Mouse (Mus musculus): Measurements from ENCODE around the gene Cxcl2. TPM values are rescaled to one million over a fixed set of nuclear protein-coding genes. Genes with fewer than 3 reads are reported as not detected.

Cxcl2 gene
- polyA plus RNA-seq, 1 experiment: 7.4 TPM

DNA sequence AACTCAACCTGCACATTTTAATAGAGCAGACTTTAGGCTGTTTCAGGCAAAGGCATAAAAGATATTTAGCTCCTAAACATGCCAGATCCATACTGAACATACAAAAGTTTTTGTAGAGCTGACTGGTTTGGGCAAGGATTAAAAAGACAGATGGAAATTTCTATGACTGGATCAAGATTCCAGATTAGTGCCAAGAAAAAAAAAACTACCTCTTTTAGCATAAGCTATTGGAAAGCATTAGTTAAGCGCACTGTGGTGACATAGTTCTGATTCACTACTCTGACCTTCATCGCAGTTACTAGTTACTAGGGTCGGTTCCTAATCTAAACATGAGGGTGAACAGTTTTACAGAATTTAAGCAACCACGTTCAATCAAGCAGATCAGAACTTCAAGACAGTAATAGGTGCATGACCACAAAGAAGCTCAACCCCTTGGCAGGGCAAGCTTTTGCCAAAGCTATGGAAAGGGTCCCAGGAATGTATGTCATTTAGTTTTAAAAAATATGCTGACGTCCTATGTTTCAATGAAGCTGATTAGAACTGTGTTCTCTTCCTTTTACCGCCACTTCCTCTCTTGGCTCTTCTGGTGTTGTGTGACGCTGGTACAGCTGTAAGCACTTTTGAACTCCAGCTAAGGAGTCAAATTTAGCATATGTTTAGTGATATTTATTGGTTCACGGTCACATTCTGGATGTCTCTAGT lies 27.0 kb upstream of the Cxcl2 start:
- no peak overlapping the region for H3K4me3 ChIP-seq (ENCODE audit: insufficient read depth, low read length)
- peak overlapping the region; percentile 66 for H3K27ac ChIP-seq (ENCODE audit: insufficient read depth, low read depth, low read length)

DNA sequence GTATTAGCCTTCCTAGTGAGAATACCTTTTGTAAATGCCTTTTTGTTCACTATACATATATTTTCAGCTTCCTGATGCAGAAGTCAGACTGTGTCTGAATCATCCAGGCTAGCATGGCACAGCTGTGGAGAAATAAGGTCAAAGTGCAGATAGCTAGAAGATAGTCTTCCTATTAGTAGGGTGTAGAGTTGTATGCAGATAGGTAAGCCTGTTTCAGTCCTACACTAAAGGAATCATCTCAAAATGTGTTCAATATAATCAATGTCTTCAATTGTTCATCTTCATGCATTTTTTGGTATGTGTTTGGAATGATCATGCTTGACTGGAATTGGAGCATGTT lies 26.5 kb upstream of the Cxcl2 start:
- Histone ChIP-seq H3K4me1 (ENCODE audit: control insufficient read depth, insufficient read depth, low read length) (peaks cover 31% of the 10 kb centered on the region), H3K27ac (ENCODE audit: insufficient read depth, low read depth, low read length) (peak overlapping the region; percentile 66), H3K4me3 (ENCODE audit: insufficient read depth, low read length) (no peak overlapping the region)
- no peak for TF ChIP-seq POLR2A (IDR thresholded peaks at IDR 0.05; ENCODE audit: borderline replicate concordance, low read depth, low read length)
- no peak for TF ChIP-seq CTCF (IDR thresholded peaks at IDR 0.05; ENCODE audit: low read depth, low read length)

More for the DNA sequence above, 27.0 kb upstream of the Cxcl2 start:
- peaks cover 30% of the 10 kb centered on the region for H3K4me1 ChIP-seq (ENCODE audit: control insufficient read depth, insufficient read depth, low read length)
- TF ChIP-seq POLR2A (IDR thresholded peaks at IDR 0.05; ENCODE audit: borderline replicate concordance, low read depth, low read length) (no peak), CTCF (IDR thresholded peaks at IDR 0.05; ENCODE audit: low read depth, low read length) (no peak)

DNA sequence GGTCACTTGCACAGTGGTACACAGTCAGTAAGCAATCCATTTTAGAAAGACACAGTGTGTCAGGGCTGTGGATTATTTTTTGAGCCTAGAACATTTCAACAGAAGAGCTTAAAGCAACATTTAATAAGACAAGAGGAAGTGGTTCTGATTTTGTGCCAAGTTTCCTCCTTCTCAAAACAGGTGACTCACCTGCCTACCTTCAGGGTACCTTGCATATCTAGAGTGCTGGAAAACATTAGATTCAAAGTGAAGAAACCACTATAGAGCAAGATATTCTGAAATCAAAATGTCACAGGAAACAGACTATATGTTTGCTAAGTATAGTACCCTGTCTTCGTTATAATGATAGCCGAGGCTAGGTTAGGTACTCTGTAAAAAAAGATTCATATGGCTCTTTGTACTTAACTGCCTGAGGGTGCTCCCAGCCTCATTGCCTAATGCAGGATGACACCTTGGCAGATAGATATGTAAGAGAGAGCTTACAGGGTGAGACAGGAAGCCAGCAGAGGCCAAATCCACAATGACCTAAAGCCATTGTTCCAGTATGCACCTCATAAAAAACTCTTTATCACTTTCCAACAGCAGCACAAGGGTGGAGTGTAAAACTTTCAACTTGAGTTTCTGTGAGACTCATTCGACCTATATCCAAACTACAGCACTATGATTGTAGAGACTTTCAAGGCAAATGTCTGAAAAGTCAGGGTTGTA lies 24.2 kb upstream of the Cxcl2 start:
- H3K4me3 ChIP-seq (ENCODE audit: insufficient read depth, low read length): no peak overlapping the region
- peaks cover 31% of the 10 kb centered on the region for H3K4me1 ChIP-seq (ENCODE audit: control insufficient read depth, insufficient read depth, low read length)
- no peak for TF ChIP-seq CTCF (IDR thresholded peaks at IDR 0.05; ENCODE audit: low read depth, low read length)
- TF ChIP-seq POLR2A (IDR thresholded peaks at IDR 0.05; ENCODE audit: borderline replicate concordance, low read depth, low read length): no peak
- no peak overlapping the region for H3K27ac ChIP-seq (ENCODE audit: insufficient read depth, low read depth, low read length)

DNA sequence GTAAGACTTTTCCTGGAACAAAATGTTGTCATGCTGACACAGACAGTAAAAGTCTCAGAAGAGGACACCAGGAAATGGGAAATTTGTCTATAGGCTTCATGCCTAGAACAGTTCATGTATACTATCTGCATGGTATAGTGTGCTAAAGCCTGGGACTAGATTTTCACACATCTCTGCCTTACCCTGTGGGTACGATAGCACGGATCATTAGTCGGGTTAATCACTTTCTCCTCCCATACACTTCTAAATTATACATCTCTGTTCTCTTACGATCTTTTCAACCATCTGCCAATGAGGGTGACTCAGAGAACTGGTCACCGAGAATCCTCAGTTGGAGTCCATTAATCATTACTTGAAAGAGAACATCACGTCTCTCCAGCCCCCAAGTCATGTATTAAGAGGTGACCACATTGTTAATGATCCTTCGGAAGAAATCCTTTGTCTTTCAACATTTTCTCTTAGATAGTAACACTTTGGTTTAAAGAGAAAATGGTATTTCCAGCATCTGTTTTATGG lies 23.3 kb upstream of the Cxcl2 start:
- TF ChIP-seq POLR2A (IDR thresholded peaks at IDR 0.05; ENCODE audit: borderline replicate concordance, low read depth, low read length) (no peak), CTCF (IDR thresholded peaks at IDR 0.05; ENCODE audit: low read depth, low read length) (no peak)
- Histone ChIP-seq H3K4me3 (ENCODE audit: insufficient read depth, low read length) (no peak overlapping the region), H3K27ac (ENCODE audit: insufficient read depth, low read depth, low read length) (no peak overlapping the region), H3K4me1 (ENCODE audit: control insufficient read depth, insufficient read depth, low read length) (peaks cover 28% of the 10 kb centered on the region)

DNA sequence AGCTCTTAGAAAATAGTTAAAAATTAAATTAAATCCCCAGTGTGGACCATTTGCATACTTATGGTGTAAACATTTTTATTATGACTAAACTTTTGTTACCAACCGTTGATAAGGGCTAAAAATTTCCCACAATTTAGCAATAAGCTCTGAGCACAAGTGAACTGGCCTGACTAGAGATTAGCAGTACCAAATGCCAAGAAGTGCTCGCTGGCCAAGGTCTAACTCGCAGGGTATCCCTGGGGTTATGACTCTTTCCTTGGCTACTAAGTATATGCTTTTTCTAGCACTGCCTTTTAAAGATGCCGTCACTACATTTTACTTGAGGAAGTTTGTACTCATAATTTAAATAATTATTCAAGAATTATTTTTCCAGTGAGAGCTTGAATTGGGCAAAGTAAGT lies 22.6 kb upstream of the Cxcl2 start:
- H3K4me1 ChIP-seq (ENCODE audit: control insufficient read depth, insufficient read depth, low read length): peaks cover 24% of the 10 kb centered on the region
- peak overlapping the region; percentile 32; the same call in 1 of the 2 replicates for H3K27ac ChIP-seq (ENCODE audit: insufficient read depth, low read depth, low read length)
- TF ChIP-seq CTCF (IDR thresholded peaks at IDR 0.05; ENCODE audit: low read depth, low read length): no peak
- no peak for TF ChIP-seq POLR2A (IDR thresholded peaks at IDR 0.05; ENCODE audit: borderline replicate concordance, low read depth, low read length)
- H3K4me3 ChIP-seq (ENCODE audit: insufficient read depth, low read length): no peak overlapping the region

DNA sequence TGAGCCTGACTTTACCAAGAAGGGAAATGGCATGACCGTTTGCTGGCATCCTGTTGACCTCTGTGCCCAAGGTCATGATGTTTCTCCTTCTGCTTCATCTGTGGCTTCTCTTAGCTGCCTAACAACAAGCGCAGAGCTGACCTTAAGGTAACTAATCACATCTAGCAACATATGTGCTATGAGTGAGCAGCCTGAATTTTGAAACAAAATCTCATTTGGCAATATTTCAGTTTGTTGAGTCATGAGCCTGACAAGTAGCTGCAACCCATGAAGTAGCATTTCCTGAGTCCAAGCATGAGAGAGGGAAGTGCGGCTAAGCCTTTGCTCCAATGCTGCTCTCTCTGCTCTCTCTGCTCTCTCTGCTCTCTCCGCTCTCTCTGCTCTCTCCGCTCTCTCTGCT lies 22.0 kb upstream of the Cxcl2 start:
- Histone ChIP-seq H3K27ac (ENCODE audit: insufficient read depth, low read depth, low read length) (peak overlapping the region; percentile 62), H3K4me3 (ENCODE audit: insufficient read depth, low read length) (no peak overlapping the region), H3K4me1 (ENCODE audit: control insufficient read depth, insufficient read depth, low read length) (peaks cover 19% of the 10 kb centered on the region)
- no peak for TF ChIP-seq CTCF (IDR thresholded peaks at IDR 0.05; ENCODE audit: low read depth, low read length)

DNA sequence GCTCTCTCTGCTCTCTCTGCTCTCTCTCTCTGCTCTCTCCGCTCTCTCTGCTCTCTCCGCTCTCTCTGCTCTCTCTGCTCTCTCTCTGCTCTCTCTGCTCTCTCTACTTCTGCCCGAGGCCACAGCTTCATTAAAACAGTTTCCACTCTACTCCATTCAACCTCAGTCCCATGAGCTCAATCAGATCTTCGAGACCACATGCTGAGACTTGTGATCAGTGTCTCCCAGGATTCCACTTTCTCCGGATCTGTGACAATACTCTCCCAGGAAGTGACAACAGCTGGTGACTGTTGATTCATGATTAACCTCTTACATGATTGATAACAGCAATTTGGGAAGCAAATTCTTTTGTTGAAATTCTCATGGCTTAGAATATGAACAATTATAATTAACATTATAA lies 21.5 kb upstream of the Cxcl2 start:
- no peak overlapping the region for H3K4me3 ChIP-seq (ENCODE audit: insufficient read depth, low read length)
- peaks cover 16% of the 10 kb centered on the region for H3K4me1 ChIP-seq (ENCODE audit: control insufficient read depth, insufficient read depth, low read length)
- TF ChIP-seq CTCF (IDR thresholded peaks at IDR 0.05; ENCODE audit: low read depth, low read length): no peak
- peak overlapping the region; percentile 62 for H3K27ac ChIP-seq (ENCODE audit: insufficient read depth, low read depth, low read length)

DNA sequence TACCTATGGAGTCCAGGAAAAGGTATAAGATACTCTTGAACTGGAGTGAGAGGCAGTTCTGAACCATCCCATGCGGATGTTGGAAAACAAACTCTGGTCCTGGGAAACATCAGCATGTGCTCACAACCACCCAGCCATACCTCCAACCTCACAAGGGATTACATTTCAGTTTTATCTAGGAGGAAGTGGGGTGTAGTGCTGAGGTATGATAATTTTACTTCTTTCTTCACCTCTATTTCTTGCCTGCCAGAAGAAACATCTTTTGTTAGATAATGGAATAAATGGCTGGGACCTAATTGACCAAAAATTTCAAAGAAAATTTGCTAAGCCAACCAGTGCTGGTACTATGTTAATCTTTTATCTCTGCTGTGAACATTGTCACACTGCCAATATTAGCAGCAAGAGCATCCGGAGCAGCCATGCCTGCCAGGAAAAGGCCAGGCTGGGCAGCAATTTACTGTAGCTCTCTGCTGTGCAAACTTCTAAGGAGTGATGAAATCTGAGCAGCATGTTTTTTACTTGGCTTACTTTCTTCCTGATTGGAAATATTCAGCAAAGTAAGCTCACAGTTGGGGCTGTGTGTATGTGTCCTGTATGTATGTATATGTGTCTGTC lies 18.9 kb upstream of the Cxcl2 start:
- no peak overlapping the region for H3K27ac ChIP-seq (ENCODE audit: insufficient read depth, low read depth, low read length)
- H3K4me1 ChIP-seq (ENCODE audit: control insufficient read depth, insufficient read depth, low read length): peaks cover 9% of the 10 kb centered on the region
- H3K4me3 ChIP-seq (ENCODE audit: insufficient read depth, low read length): no peak overlapping the region
- TF ChIP-seq POLR2A (IDR thresholded peaks at IDR 0.05; ENCODE audit: borderline replicate concordance, low read depth, low read length): no peak
- TF ChIP-seq CTCF (IDR thresholded peaks at IDR 0.05; ENCODE audit: low read depth, low read length): no peak

DNA sequence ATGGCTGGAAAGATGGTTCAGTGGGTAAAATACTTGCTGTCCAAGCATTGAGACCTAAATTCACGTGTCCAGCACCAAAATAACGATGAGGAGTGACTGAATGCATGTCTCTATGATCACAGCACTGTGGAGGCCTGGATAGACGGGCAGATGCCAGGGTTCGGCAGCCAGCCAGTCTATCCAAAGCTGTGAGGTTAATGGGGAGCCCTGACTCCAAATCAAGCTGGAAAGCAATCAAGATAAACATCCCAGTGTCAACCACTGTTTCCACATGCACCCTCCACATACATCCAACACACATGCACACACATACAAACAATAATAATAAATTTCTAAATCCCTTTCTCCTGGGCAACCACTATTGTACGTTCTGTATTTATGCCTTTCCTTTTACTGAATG lies 15.0 kb upstream of the Cxcl2 start:
- Histone ChIP-seq H3K4me3 (ENCODE audit: insufficient read depth, low read length) (no peak overlapping the region), H3K4me1 (ENCODE audit: control insufficient read depth, insufficient read depth, low read length) (no peaks in the 10 kb centered on the region), H3K27ac (ENCODE audit: insufficient read depth, low read depth, low read length) (no peak overlapping the region)
- TF ChIP-seq POLR2A (IDR thresholded peaks at IDR 0.05; ENCODE audit: borderline replicate concordance, low read depth, low read length) (no peak), CTCF (IDR thresholded peaks at IDR 0.05; ENCODE audit: low read depth, low read length) (no peak)

Measured in bone marrow macrophage, adult 2 months (primary cell).